Mouse (Mus musculus): ENCODE data around the gene Zscan5b. TPM values are rescaled to one million over a fixed set of nuclear protein-coding genes. Genes with fewer than 3 reads are reported as not detected.
"Not testable (repeated sequence)": the region's sequence is repeated elsewhere in the genome, so short reads cannot be mapped to it uniquely, and the experiment has no call there.

The Zscan5b gene
- not detected in 2 replicates for polyA plus RNA-seq (2014; fragmentation: Nextera tagmentation; extraction: Ambion mirVana)

DNA sequence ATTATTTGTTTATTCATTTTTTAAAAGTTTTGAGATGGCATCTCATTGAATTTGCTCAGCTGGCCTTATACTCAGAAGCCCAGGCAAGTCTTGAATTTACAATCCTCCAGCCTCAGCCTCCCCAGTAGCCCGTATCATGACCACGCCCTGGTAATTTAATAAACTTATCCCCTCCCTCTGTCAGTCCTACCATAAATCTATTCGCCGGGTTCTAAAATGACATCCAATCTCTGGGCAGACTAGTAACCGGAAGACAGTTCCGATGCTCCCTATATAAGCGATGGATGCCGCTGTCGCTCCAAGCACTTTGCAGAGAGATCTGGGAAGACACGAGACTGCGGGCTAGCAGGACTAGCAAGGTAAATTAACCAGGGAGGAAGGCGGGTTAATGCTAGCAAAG is at the start of gene Zscan5b:
TSS of gene Zscan5b (plus strand) at position 301 of the 400 bp plus-strand sequence.
- Histone ChIP-seq H3K27me3 (replicated peaks; ENCODE audit: control insufficient read depth, insufficient read depth, low read length) (no peaks in the 10 kb centered on the region), H3K36me3 (ENCODE audit: control insufficient read depth, insufficient read depth, low read length) (no peaks in the 10 kb centered on the region), H3K27ac (ENCODE audit: low read depth) (no peak within 1 kb of the TSS), H3K4me2 (ENCODE audit: low read length) (no peak within 1 kb of the TSS), H3K4me1 (replicated peaks; ENCODE audit: control insufficient read depth, insufficient read depth, low read length) (no peaks in the 10 kb centered on the region), H3K4me3 (ENCODE audit: low read depth, low read length) (no peak within 1 kb of the TSS), H3K9me3 (ENCODE audit: control insufficient read depth, low read length) (no peaks in the 10 kb centered on the region), H3K9ac (ENCODE audit: low read length) (no peak within 1 kb of the TSS)
- 92% methylated on average over 12 of the region's 12 CpGs for WGBS
- ATAC-seq (replicated peaks; ENCODE audit: low FRiP score, low TSS enrichment, low read depth) (no peak), DNase-seq (ENCODE audit: low spot score) (no peak)

GRCm38 (mm10) chr7:6172674-6173244 is 49.3 kb upstream of the Zscan5b start:
- Histone ChIP-seq H3K36me3 (ENCODE audit: control insufficient read depth, insufficient read depth, low read length) (peaks cover 10% of the 10 kb centered on the region; the same call in 1 of the 2 replicates), H3K4me2 (ENCODE audit: low read length) (peak overlapping the region; percentile 80), H3K9ac (ENCODE audit: low read length) (peak overlapping the region; percentile 64), H3K4me1 (replicated peaks; ENCODE audit: control insufficient read depth, insufficient read depth, low read length) (peaks cover 14% of the 10 kb centered on the region), H3K27me3 (replicated peaks; ENCODE audit: control insufficient read depth, insufficient read depth, low read length) (no peaks in the 10 kb centered on the region), H3K9me3 (ENCODE audit: control insufficient read depth, low read length) (no peaks in the 10 kb centered on the region), H3K27ac (ENCODE audit: low read depth) (no peak overlapping the region; the same call in 1 of the 2 replicates), H3K4me3 (ENCODE audit: low read depth, low read length) (peak overlapping the region; percentile 51)
- DNase-seq (ENCODE audit: low spot score): no peak
- ATAC-seq (replicated peaks; ENCODE audit: low FRiP score, low TSS enrichment, low read depth): peak; percentile 11; the same call in 1 of the 2 replicates
- 1% methylated on average over 28 of the region's 28 CpGs for WGBS

GRCm38 (mm10) chr7:6173872-6174271 is 48.2 kb upstream of the Zscan5b start:
- Histone ChIP-seq H3K4me3 (ENCODE audit: low read depth, low read length) (no peak overlapping the region), H3K27ac (ENCODE audit: low read depth) (no peak overlapping the region), H3K9me3 (ENCODE audit: control insufficient read depth, low read length) (no peaks in the 10 kb centered on the region), H3K27me3 (replicated peaks; ENCODE audit: control insufficient read depth, insufficient read depth, low read length) (no peaks in the 10 kb centered on the region), H3K36me3 (ENCODE audit: control insufficient read depth, insufficient read depth, low read length) (peaks cover 18% of the 10 kb centered on the region), H3K4me1 (replicated peaks; ENCODE audit: control insufficient read depth, insufficient read depth, low read length) (peaks cover 14% of the 10 kb centered on the region), H3K9ac (ENCODE audit: low read length) (no peak overlapping the region), H3K4me2 (ENCODE audit: low read length) (no peak overlapping the region)
- 80% methylated on average over 8 of the region's 8 CpGs for WGBS
- no peak for ATAC-seq (replicated peaks; ENCODE audit: low FRiP score, low TSS enrichment, low read depth)
- DNase-seq (ENCODE audit: low spot score): no peak

DNA sequence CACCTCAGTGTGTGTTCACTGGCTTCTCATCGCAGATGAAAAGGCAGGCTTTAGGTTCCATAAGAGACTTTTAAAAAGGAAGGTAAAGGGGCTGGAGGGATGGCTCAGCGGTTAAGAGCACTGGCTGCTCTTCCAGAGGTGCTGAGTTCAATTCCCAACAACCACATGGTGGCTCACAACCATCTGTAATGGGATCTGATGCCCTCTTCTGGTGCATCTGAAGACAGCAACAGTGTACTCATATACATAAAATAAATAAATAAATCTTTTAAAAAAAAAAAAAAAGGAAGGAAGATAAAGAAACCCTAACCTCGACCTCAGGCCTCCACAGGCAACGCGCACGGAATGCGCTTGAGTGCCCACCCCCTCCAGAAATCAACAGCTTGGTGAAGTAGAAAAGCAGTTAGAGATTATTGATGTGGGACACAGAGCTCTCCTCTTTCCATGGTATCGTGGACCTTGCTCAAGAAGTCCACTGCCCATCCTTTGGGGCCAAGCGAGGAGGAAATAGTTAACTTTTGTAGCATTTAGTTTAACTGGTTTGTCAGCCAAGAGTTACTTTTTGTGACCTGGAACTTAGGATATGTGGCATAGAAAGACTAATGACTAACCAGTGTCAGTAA is 47.6 kb upstream of the Zscan5b start:
- not testable (repeated sequence) for H3K4me3 ChIP-seq (ENCODE audit: low read depth, low read length); H3K9ac ChIP-seq (ENCODE audit: low read length); H3K27me3 ChIP-seq (replicated peaks; ENCODE audit: control insufficient read depth, insufficient read depth, low read length); H3K27ac ChIP-seq (ENCODE audit: low read depth); H3K4me2 ChIP-seq (ENCODE audit: low read length); ATAC-seq (replicated peaks; ENCODE audit: low FRiP score, low TSS enrichment, low read depth); H3K9me3 ChIP-seq (ENCODE audit: control insufficient read depth, low read length); DNase-seq (ENCODE audit: low spot score)
- 82% methylated on average over 9 of the region's 9 CpGs for WGBS
- Histone ChIP-seq H3K36me3 (ENCODE audit: control insufficient read depth, insufficient read depth, low read length) (peaks cover 21% of the 10 kb centered on the region), H3K4me1 (replicated peaks; ENCODE audit: control insufficient read depth, insufficient read depth, low read length) (peaks cover 14% of the 10 kb centered on the region)

DNA sequence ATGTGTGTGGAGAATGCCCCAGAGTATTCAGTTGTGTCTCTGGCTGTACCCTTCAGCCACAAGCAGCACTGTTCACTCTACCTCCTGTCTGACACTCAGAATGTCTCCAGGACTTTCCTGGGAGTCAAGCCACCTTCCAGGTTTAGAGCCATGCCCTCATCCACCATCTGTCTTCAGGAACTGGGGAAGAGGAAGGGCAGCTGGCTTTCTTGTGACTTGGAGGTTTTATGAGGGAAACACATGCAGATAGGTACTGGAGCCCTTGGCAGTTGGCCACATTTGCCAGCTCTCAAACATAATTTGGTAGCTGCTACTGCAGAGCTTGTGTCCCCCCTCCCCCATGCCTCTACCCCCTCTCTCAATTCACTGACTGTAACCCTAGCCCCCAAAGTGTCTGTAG is 43.1 kb upstream of the Zscan5b start:
- Histone ChIP-seq H3K36me3 (ENCODE audit: control insufficient read depth, insufficient read depth, low read length) (peaks cover 28% of the 10 kb centered on the region), H3K9me3 (ENCODE audit: control insufficient read depth, low read length) (no peaks in the 10 kb centered on the region), H3K27me3 (replicated peaks; ENCODE audit: control insufficient read depth, insufficient read depth, low read length) (no peaks in the 10 kb centered on the region), H3K9ac (ENCODE audit: low read length) (no peak overlapping the region), H3K4me2 (ENCODE audit: low read length) (no peak overlapping the region), H3K27ac (ENCODE audit: low read depth) (no peak overlapping the region), H3K4me3 (ENCODE audit: low read depth, low read length) (no peak overlapping the region), H3K4me1 (replicated peaks; ENCODE audit: control insufficient read depth, insufficient read depth, low read length) (no peaks in the 10 kb centered on the region)
- DNase-seq (ENCODE audit: low spot score): no peak
- no peak for ATAC-seq (replicated peaks; ENCODE audit: low FRiP score, low TSS enrichment, low read depth)

- no peaks in the 10 kb centered on the region for H3K9me3 ChIP-seq (ENCODE audit: control insufficient read depth, low read length)
- H3K27me3 ChIP-seq (replicated peaks; ENCODE audit: control insufficient read depth, insufficient read depth, low read length): no peaks in the 10 kb centered on the region
- H3K4me1 ChIP-seq (replicated peaks; ENCODE audit: control insufficient read depth, insufficient read depth, low read length): no peaks in the 10 kb centered on the region
- H3K36me3 ChIP-seq (ENCODE audit: control insufficient read depth, insufficient read depth, low read length): peaks cover 50% of the 10 kb centered on the region
- H3K9ac ChIP-seq (ENCODE audit: low read length): no peak overlapping the region
- ATAC-seq (replicated peaks; ENCODE audit: low FRiP score, low TSS enrichment, low read depth) (no peak), DNase-seq (ENCODE audit: low spot score) (no peak)
- no peak overlapping the region for H3K4me2 ChIP-seq (ENCODE audit: low read length)
- H3K27ac ChIP-seq (ENCODE audit: low read depth): no peak overlapping the region
- H3K4me3 ChIP-seq (ENCODE audit: low read depth, low read length): no peak overlapping the region
Observed at GRCm38 (mm10) chr7:6182882-6183281, 39.2 kb upstream of the Zscan5b start.

GRCm38 (mm10) chr7:6183802-6184201 is 38.3 kb upstream of the Zscan5b start:
- no peak overlapping the region for H3K9ac ChIP-seq (ENCODE audit: low read length)
- H3K36me3 ChIP-seq (ENCODE audit: control insufficient read depth, insufficient read depth, low read length): peaks cover 50% of the 10 kb centered on the region
- no peak overlapping the region for H3K27ac ChIP-seq (ENCODE audit: low read depth)
- no peak for ATAC-seq (replicated peaks; ENCODE audit: low FRiP score, low TSS enrichment, low read depth)
- no peaks in the 10 kb centered on the region for H3K4me1 ChIP-seq (replicated peaks; ENCODE audit: control insufficient read depth, insufficient read depth, low read length)
- H3K4me3 ChIP-seq (ENCODE audit: low read depth, low read length): no peak overlapping the region
- WGBS: 94% methylated on average over 19 of the region's 19 CpGs
- H3K9me3 ChIP-seq (ENCODE audit: control insufficient read depth, low read length): no peaks in the 10 kb centered on the region
- H3K4me2 ChIP-seq (ENCODE audit: low read length): no peak overlapping the region
- H3K27me3 ChIP-seq (replicated peaks; ENCODE audit: control insufficient read depth, insufficient read depth, low read length): no peaks in the 10 kb centered on the region
- DNase-seq (ENCODE audit: low spot score): no peak

DNA sequence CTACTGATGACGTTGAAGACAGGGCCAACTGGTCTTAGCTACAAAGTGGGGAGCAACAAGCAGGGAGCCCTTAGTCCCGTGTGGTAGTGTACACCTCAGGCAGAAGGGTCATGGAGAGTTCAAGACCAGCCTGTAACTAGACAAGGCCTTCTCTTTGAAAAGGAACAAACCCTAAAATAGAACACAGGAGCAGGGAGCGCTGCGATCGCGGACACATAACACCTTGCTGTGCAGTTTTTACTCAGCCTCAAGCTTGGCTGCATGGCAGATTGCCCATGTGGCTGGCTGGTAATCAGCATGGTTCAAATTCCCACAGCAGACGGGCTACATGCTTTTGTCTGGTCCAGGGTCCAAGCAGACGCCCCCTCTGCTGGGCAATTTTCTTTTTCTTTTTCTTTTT is 37.6 kb upstream of the Zscan5b start:
- Histone ChIP-seq H3K9ac (ENCODE audit: low read length) (no peak overlapping the region), H3K9me3 (ENCODE audit: control insufficient read depth, low read length) (no peaks in the 10 kb centered on the region), H3K27ac (ENCODE audit: low read depth) (no peak overlapping the region), H3K4me2 (ENCODE audit: low read length) (no peak overlapping the region), H3K27me3 (replicated peaks; ENCODE audit: control insufficient read depth, insufficient read depth, low read length) (no peaks in the 10 kb centered on the region), H3K4me1 (replicated peaks; ENCODE audit: control insufficient read depth, insufficient read depth, low read length) (no peaks in the 10 kb centered on the region), H3K4me3 (ENCODE audit: low read depth, low read length) (no peak overlapping the region), H3K36me3 (ENCODE audit: control insufficient read depth, insufficient read depth, low read length) (peaks cover 52% of the 10 kb centered on the region)
- ATAC-seq (replicated peaks; ENCODE audit: low FRiP score, low TSS enrichment, low read depth) (no peak), DNase-seq (ENCODE audit: low spot score) (no peak)
- 94% methylated on average over 8 of the region's 8 CpGs for WGBS

DNA sequence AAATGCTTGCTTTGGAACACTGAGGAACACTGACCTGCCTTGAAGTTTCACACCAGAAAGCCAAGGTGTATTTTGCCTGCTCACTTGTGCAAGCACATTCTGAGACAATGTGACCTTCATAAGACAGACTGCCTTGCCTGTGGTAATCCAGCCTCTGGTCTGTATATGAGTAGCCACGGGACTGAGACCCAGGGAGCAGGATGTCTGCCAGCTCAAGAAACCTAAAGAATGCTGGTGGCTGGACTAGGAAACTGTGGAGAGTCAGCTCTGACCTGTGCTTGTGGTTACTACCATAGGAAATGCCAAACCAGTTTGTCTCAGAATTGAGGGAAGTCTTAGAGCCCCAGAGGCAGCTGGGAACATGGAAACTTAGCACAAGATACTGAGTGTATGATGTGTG is 36.7 kb upstream of the Zscan5b start:
- DNase-seq (ENCODE audit: low spot score) (no peak), ATAC-seq (replicated peaks; ENCODE audit: low FRiP score, low TSS enrichment, low read depth) (no peak)
- Histone ChIP-seq H3K27ac (ENCODE audit: low read depth) (no peak overlapping the region), H3K36me3 (ENCODE audit: control insufficient read depth, insufficient read depth, low read length) (peaks cover 61% of the 10 kb centered on the region), H3K4me2 (ENCODE audit: low read length) (no peak overlapping the region), H3K4me1 (replicated peaks; ENCODE audit: control insufficient read depth, insufficient read depth, low read length) (no peaks in the 10 kb centered on the region), H3K27me3 (replicated peaks; ENCODE audit: control insufficient read depth, insufficient read depth, low read length) (no peaks in the 10 kb centered on the region), H3K9me3 (ENCODE audit: control insufficient read depth, low read length) (no peaks in the 10 kb centered on the region), H3K9ac (ENCODE audit: low read length) (no peak overlapping the region), H3K4me3 (ENCODE audit: low read depth, low read length) (no peak overlapping the region)
- WGBS: 80% methylated on average over 1 of the region's 1 CpGs
